Mouse (Mus musculus) spleen, embryonic (tissue): ENCODE measurements at regions not wholly inside any gene's neighbourhood (a gene's known extent, or its start where the extent isn't known, plus 50 kb on each side); places are given as distances from the start of the nearest gene placed in this dataset.
"Not testable (repeated sequence)": the region's sequence is repeated elsewhere in the genome, so short reads cannot be mapped to it uniquely, and the experiment has no call there.

ENCODE experiments used
- CTCF ChIA-PET: fragments of 350-600 bp; sonication (Branson Sonifier 250); formaldehyde crosslinking; loops from one replicate; lab custom pipeline; 2022; lab: Charles Lee

DNA sequence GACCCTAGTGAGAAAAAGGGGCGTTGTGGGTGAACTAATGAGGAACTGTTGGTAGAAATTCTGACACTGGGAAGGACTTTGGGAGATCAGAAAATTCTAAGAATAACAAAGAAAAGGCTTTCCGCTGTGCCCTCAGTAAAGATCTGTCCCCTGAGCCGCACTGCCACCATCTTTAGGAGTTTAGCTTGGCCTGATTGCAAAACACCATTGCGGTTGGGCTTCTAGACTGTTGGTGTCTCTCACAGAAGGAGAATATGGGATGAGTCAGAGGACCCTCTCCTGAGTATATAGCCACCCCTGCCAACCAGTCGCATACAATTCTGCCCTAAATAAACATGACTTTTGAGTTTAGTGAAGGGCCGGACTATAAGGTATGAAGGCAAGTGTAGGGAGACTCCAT lies 147.5 kb upstream of the Nrip1 start:
- CTCF ChIA-PET: no interaction called here

DNA sequence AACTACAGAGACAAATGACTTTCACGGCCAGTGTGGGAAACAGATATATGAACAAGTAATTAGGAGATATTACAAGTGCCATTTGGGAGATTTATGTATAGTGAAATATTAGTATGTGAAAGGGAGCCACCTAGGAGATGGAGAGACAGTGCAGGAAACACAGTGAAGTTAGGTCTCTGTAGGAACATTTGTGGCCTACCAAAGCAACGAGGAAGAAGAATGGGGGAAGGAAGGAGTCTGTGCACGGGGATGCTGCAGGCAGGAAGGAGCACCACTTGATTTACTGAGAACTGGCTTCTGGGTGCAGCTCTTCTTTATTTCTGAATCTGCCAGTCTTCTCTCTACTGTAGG lies 147.0 kb upstream of the Nrip1 start:
- CTCF ChIA-PET: no interaction called here

DNA sequence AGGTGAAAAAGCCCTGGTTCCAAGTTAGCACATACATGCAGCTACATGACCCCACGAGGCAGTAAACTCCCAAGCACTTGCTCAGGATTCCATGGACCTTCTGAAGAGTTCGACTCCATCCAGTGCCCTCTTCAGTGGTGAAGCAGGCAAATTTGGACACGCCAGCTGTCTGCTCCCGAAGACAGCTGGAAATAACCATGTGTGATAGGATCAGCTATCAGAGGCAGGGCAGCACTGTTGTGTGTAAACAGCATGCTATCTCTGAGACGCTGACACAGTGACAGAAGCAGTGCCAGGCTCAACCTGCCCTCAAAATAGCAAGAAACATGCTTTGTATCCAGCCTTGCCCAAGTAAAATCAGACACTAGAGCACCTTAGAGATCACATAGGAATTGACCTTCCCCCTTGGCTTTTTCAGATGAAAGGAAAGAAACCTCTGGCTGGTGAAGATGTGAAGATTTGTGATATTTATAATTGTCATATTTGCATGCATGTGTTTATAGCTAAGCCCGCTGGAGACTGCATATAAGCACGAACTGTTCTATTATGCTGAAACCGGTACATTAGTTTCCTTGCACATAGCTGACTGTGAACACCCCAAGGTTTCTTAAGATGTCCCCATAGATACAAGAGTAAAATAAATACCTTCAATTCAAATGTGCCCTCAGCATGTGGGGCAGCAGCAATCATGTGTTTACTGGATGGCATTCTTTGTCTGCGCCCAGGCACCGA lies 146.4 kb upstream of the Nrip1 start:
- CTCF ChIA-PET: no interaction called here

DNA sequence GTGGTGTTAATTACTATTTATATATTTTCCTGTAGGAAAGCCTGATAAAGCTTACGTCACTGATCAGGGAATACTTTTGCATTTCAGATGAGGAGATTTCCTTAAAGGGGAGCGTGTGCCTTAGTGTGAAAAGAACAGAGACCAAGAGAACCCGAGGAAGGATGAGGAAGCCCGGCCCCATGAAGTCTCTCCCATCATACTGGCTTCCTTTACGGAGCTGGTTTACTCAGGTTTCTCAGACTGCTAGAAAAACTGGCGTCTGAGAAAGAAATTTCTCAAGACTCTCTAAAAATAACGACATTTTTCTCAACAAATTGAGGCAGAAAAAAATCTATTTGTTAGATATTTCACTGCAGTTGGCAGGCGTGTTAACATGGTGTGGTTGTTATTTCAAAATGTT lies 137.2 kb upstream of the Nrip1 start:
- CTCF ChIA-PET: interaction anchor here (0.7 kb wide), 2 partner anchors 38 to 589 kb away, joined by 5 to 14 read pairs; no protein-coding TSS in a partner anchor

DNA sequence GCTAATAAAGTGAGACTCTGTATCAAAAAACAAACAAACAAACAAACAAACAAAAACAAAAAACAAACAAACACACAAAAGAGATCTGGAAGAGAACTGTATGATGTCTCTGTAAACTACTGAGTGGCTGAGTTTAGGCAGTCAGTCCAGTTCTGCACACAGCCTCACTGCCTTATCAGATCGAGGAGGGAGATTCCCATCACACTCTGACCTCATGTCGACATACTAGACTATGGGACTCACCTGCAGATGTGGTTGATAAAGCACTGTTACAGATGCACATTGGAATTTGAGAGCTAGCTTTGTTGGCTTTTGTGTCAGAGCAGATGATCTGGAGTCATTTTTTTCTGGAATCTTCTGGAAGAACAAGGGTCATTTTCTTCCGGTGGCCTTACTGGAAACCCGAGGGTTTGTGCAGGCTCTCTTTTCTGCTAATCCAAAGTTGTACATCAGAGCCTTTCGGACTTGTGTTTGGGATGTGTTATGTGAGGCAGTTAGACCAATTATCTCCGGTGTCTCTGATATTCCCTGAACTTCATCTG lies 135.6 kb upstream of the Nrip1 start:
- CTCF ChIA-PET: no interaction called here

DNA sequence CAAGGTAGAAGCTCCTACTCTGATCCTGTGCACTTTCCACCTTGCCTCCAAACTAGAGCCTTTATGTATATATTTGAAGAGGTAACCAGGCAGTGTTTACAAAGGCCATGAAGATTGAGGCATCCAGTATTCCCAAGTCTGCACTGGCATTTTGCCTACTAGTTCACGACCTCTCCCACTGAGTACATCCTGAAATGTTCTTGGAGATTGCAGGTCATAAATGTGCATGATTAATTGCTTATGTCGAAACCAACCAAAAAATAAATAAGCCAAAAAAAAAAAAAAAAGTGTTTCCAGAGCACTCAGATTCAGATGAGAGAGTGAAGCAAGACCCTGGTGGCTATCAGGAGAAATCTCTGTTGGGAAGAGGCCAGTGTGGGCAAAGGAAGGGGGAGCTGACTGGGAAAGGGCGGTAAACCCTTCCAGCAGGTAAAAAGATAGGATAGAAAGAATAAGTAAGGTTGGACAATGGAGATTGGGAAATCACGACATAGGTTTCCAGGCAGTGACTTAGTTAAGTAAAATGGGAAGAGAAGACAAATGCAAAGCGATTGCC lies 133.6 kb upstream of the Nrip1 start:
- CTCF ChIA-PET: no interaction called here

DNA sequence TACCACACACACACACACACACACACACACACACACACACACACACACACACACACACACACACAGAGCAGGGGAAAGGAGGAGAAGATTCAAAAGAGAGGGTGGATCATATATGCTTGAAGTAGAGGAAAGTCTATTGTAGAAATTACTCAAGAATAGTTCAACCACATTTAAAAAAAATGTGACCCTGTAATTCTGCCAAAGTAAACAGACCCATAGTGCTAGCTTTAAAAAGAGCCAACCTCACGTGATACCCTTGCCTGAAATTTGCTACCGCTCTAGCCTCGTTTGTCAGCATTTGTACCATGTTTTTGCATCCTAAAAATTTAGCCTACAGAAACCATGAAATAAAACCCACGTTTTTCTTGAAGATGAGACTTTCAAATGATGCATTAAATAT lies 132.6 kb upstream of the Nrip1 start:
- CTCF ChIA-PET: no interaction called here

DNA sequence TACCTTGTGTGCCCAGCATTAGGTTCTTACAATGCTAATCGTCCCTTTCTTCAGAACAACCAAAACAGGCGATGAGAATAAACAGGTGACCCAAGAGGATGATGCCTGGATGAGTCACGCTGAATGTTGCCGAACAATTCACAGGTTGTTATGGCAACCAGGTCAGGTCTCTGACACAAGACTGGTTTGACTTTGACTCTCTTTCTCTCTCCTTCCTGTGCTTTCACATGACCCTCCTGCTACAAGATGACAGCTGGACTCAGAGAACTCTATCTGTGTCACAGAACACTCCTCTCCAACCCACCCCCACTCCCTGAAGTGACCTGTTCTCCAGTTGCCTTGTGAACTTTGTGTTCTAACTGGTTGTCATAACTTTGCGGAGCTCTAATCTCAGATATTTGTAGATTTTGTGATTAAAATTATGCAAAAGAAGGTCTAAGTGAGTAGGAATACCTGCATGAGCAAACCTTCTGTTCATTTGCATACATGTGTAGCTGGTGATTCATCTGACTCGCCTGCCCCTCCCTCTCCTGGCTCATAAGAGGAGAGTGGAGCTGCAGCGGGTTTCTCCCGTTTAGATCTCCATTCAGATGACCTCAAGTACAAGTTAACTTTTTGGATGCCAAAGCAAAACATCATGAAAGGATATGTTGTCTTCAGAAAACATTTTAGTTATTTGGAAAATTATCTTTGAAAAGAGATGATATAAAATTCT lies 126.2 kb upstream of the Nrip1 start:
- CTCF ChIA-PET: no interaction called here

DNA sequence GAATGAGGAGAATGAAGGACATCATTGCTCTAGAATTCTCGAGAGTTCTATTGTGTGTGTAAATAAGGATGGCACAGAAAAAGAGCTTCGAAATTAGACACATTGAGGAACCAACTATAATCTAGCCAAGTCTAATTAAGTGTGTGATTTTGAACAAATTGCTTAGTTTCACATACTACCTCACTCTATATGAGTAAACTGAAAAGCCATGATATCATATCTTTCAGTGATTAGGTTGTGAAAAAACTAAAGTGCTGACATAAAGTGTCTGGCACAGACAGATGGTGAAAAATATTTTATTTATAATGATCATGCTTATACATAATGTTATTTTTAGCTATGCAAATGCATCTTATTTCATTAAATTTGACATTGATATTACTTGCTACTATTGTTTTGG lies 124.6 kb upstream of the Nrip1 start:
- CTCF ChIA-PET: no interaction called here

DNA sequence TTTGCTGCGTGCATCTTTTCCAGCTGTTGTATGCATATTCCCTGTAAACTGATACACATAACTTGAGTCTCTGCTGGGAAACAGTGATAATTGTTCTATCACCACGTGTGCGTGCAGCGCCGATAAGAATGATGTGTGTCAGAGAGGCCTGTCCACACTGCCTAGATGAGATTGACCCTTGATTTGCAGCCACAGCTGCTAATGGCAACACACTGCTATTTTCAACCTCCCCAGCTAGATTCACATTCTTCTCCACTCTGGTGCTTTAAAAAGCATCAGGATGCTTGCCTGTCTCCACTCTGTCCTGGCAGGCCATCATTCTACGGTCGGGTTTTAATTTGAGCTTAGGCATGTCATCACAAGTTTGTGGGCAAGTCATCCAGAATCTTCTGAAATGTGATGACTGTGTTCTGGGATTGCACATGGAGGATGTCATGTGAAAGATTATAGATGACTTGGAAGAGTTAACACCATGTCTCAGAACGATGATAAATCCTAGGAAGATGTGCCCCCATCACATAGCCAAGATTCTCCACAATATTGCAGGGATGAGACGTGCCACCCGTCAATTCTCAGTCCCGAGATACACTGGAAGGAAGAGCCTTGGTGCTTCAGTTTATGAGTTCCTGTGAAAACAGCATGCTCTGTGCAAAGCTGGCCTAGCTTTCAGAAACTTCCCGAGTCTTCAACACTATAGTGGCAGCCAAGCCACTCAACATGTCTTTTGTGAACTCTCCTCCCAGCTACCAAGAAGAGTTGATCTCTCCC lies 123.6 kb upstream of the Nrip1 start:
- CTCF ChIA-PET: no interaction called here

DNA sequence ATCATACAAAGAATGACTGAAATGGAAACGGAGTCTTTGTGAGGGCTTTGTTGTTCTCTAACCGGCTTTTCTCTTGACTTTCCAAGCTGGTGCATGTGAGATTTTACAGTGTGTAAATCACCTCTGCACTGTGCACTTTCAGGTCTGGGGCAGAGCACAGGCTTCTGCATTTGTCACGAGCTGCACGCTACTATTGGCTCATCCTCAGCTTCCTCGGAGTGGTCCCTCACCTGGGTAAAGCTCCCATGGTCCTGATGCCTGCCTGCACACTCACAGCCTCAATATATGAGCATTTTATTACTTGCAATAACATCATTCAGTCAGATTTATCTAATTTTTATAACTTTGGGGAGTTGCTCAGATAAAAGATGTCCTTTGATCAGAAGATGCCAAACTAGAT lies 109.8 kb upstream of the Nrip1 start:
- CTCF ChIA-PET: no interaction called here

DNA sequence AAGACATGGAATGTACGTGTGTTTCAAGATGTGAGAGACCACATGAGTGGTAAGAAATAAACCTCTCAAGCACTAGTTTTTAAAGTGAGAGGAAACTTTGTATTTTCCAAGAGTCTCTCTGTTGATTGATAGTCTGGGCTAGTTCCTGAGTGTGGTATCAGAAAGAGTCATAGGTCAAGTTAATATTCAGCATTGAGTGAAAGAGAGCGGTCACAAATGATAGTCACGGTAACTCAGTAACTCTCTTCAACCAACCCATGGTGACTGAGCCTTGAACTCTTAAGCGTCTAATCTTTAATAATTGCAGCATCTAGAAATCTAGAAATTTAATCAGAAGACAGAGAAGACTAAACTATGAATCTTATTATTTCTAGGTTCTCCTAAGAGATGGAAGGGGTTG lies 108.3 kb upstream of the Nrip1 start:
- CTCF ChIA-PET: no interaction called here

DNA sequence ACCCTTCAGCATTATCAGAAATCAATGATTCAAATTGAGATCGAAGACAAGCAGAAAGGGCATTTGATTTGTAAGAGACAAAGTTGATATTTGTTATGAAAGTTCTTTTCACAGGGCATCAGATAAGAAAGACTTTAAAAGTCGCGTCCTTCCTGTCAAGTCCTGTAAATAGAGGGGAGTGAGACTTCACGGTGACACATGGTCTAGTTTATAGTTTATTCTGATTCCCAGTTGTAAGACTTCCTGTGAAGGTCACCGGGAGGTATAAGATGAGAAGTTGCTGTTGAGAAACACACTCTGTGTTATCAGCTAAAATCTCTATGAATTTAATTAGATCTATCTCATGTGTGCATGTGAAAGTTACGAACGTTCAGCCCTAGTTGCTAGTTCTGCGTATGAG lies 103.8 kb upstream of the Nrip1 start:
- CTCF ChIA-PET: interaction anchor here (0.6 kb wide), 1 partner anchor 270 kb away, joined by 4 read pairs; no protein-coding TSS in a partner anchor

DNA sequence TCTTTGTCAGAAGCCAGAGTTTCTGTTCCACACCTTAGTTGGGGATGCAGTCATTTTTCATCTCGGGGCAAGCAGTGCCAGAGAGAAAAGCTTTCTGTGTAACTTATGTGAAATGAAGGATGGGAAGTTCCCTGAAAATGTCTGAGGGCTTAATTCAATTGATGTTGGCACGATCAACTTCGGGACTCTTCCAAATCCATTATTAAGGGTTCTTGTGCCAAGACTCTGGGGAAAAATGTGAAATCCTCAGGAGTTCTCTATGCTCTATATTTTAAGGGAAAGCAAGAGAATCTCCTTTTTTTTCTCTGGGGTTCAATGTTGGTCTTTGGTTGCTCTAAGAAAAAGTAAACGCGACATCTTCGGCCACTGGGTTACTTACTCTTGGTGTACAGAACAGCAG lies 100.9 kb upstream of the Nrip1 start:
- CTCF ChIA-PET: no interaction called here

DNA sequence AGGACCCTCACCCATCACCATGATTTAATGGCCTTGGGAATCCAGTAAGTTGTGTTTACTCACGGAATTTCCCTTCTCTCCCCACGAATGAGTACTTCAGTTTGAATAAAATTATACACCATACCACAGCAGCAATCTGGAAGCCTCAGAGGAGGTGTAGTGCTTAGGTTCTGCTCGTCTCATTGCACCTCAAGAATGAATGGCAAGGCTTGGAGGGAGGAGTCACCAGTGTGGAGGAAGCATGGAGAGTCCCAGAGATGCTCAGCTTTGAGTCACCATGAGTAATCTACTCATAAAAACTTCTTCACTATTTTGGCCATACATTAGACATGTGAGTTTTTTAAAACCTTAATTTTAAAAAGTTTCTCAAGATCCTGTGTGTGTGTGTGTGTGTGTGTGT lies 98.8 kb upstream of the Nrip1 start:
- CTCF ChIA-PET: no interaction called here

DNA sequence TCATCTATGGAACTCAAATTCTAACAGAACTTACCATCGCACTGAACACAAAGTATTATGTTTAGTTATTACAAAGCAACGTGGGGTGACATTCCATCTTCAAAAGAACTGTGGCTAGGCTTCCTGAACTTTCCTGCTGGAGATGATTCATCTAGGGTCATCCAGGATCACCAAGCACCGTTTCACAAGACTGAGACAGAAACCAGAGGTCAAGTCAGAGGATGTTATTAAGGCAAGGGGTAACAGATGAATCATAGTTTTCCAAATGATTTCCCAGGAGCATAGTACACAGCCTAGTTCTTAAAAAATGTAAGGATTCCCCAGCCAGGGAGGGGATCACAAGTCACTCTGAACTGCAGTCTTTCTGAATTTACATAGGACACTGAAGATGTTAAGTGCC lies 97.5 kb upstream of the Nrip1 start:
- CTCF ChIA-PET: no interaction called here

DNA sequence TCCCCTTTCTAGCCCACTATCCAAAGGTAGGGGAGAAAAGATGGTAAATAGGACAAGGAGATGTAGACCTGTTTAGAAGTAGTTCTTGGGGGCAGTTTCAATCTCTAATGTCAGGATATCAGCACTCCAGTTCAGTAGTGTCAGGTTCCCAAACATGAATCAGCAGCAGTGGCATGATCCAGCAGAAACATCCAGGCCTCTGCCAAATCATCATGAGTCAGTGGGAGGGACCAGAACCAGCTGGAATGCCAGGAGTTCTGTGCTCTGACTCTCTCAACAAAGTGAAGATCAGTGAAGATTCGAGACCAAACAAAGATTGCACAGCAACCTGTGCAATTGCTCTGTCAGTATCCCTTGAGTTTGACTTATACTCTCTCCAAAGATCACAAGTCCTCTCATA lies 85.9 kb upstream of the Nrip1 start:
- CTCF ChIA-PET: no interaction called here

DNA sequence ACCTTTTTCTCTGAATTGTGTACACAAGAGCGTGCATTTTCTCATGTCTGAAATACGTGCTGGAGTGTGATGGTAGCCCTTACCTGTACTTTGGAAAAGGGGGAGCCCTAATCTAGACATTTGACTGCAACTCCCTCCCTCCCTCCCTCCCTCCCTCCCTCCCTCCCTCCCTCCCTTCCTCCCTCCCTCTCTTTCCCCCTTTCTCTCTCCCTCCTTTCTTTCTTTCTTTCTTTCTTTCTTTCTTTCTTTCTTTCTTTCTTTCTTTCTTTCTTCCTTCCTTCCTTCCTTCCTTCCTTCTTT lies 82.6 kb upstream of the Nrip1 start:
- CTCF ChIA-PET: not testable (repeated sequence)

DNA sequence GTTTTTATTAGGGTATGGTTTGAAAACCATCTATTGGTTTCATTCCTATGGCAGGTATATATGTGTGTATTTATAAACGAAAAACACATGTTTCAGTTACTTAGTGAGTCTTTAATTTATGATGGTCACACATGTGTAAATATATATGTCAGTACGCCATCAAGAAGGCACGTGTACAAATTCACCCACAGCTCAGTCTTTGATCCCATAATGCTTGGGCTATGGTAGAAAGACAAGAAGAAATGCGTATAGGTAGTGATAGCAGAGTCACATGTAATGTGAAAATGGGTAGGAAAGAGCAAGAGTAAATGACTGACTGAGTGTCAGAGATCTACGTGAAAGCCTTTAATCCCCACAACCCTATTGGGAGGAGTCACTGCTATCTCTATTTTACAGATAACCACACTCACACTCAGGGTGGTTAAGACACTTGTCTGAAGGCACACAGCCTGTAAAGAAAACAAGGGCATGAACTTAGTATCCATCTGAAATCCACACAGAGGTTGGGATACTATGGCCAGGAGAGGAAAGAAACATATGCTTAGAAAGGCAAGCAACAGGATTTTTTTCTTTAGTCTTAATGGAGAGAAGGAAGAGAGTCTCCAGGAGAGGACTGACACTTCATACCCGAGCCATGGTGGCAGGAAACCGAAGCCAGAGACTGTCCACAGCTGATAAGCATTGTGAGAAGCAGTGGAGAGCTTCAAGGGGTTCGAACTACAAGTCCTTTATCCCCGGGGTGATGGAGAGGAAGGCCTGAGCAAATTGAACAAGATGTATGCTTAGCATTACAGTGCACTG lies 82.1 kb upstream of the Nrip1 start:
- CTCF ChIA-PET: no interaction called here

DNA sequence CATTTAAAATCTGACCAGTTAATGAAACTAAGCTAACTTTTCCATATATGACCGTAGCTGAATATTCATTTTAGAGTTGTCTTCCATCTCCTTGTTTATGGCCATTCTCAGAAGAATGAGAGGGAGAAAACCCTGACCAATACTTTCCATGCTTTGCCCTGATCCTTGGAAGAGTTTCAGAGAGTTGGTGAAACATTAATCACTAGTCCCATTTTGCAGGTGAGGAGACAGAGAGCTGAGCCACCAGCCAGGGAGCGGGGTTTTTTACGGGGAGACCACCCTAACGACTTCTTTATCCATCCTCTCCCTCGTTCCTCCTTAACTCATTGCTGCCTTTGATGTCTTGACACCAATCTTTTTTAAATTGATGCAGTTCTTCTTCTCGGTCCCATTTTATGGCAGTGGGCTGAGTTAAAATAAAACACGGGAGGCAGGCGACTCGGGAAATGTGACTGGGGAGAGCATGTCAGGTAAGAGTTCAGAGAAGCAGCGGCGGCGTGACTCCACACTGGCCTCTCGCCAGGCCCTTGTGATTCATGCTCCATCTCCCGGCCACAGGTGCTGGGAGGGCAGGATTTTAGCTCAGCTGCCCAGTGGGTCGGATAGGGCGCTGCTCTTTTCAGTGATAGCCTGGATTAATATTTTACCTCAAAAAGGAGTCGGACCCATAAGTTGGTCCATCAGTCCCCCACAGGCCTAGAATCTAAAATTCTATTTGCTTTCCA lies 81.3 kb upstream of the Nrip1 start:
- CTCF ChIA-PET: no interaction called here
